Mouse (Mus musculus) small intestine, adult 2 months (tissue): ENCODE measurements at regions not wholly inside any gene's neighbourhood (a gene's known extent, or its start where the extent isn't known, plus 50 kb on each side); places are given as distances from the start of the nearest gene placed in this dataset.

Source experiments
- CTCF ChIP-seq: fragments of 200-500 bp; IDR thresholded peaks from 2 replicates; pipeline ENCODE4 v1.5.1; 2012; ENCODE audit warnings: low read depth, mild to moderate bottlenecking, control low read depth, inconsistent platforms, low read length, moderate library complexity, mixed read lengths; ENCODE audit not compliant: insufficient replicate concordance, insufficient read length; ENCODE audit errors: extremely low read depth
- POLR2A ChIP-seq: fragments of 200-500 bp; IDR thresholded peaks from 2 replicates; pipeline ENCODE4 v1.6.1; 2012; ENCODE audit warnings: low read depth, mild to moderate bottlenecking, control low read depth, inconsistent platforms, low read length, moderate library complexity

- TF ChIP-seq CTCF, result no peak
- no peak for TF ChIP-seq POLR2A
Observed at GRCm38 (mm10) chr14:99624380-99625327, 326.2 kb downstream of the Klf5 start.
